Mouse (Mus musculus) forebrain, embryonic 14.5 days (tissue): ENCODE results near the gene Ttc25. TPM values are rescaled to one million over a fixed set of nuclear protein-coding genes. Genes with fewer than 3 reads are reported as not detected.

Experiments
- ATAC-seq: fragments of 200-750 bp; cut with Nextera tagmentation; 2 replicates; pipeline ENCODE4 v1.8.0; 2017; ENCODE audit warnings: mild to moderate bottlenecking, moderate library complexity
- DNase-seq: peaks from one replicate; pipeline ENCODE4 v3.0.0-alpha.2; 2015; ENCODE audit warnings: low spot score
- H3K27ac ChIP-seq: fragments of 300-500 bp; sonication (generic); 2 replicates; pipeline ENCODE4 v1.5.1; 2014; ENCODE audit warnings: low read depth, mild to moderate bottlenecking, control low read depth, low read length, moderate library complexity
- H3K27me3 ChIP-seq: fragments of 300-500 bp; sonication (generic); replicated peaks from 2 replicates; pipeline ENCODE4 v1.6.1; 2014; ENCODE audit warnings: low read length, control low read depth, mixed read lengths; ENCODE audit not compliant: control insufficient read depth, insufficient read depth
- H3K36me3 ChIP-seq: fragments of 300-500 bp; sonication (generic); 2 replicates; pipeline ENCODE4 v1.6.1; 2014; ENCODE audit warnings: low read length, control low read depth; ENCODE audit not compliant: control insufficient read depth, insufficient read depth
- H3K4me1 ChIP-seq: fragments of 300-500 bp; sonication (generic); 2 replicates; pipeline ENCODE4 v1.6.1; 2014; ENCODE audit warnings: antibody characterized with exemption, low read length, control low read depth; ENCODE audit not compliant: control insufficient read depth, insufficient read depth
- H3K4me2 ChIP-seq: fragments of 300-500 bp; sonication (generic); 2 replicates; pipeline ENCODE4 v1.6.1; 2014; ENCODE audit warnings: mild to moderate bottlenecking, control low read depth, low read length
- H3K4me3 ChIP-seq: fragments of 300-500 bp; sonication (generic); 2 replicates; pipeline ENCODE4 v1.5.1; 2014; ENCODE audit warnings: low read depth, low read length, control low read depth
- H3K9ac ChIP-seq: fragments of 300-500 bp; sonication (generic); 2 replicates; pipeline ENCODE4 v1.6.1; 2014; ENCODE audit warnings: mild to moderate bottlenecking, low read length, control low read depth, moderate library complexity
- H3K9me3 ChIP-seq: fragments of 300-500 bp; sonication (generic); replicated peaks from 2 replicates; pipeline ENCODE4 v1.6.1; 2016; ENCODE audit warnings: low read length, control low read depth, mixed read lengths; ENCODE audit not compliant: control insufficient read depth
- WGBS: fragments of 180-500 bp; shearing (Covaris S2); extraction: QIAGEN DNeasy Blood & Tissue Kit; methylation state at CpG from one replicate; pipeline ENCODE4 v1.1.7; 2014; 5-methylcytosine and 5-hydroxymethylcytosine counted together
- polyA plus RNA-seq: library from polyadenylated mRNA; unstranded; fragments of >200 nt; fragmentation: Nextera tagmentation; extraction: Ambion mirVana; gene quantifications from 2 replicates; pipeline ENCODE4 v1.2.1, GENCODE M21; 2014

Ttc25 gene
- polyA plus RNA-seq, 1 experiment from 2014 or later = 1.7 TPM

GRCm38 (mm10) chr11:100619485-100619975 lies 74.1 kb downstream of the Ttc25 start:
- Histone ChIP-seq H3K4me3 (peak overlapping the region; percentile 91), H3K4me2 (peak overlapping the region; percentile 91), H3K9me3 (no peaks in the 10 kb centered on the region), H3K4me1 (peaks cover 20% of the 10 kb centered on the region), H3K27me3 (no peaks in the 10 kb centered on the region), H3K36me3 (peaks cover 9% of the 10 kb centered on the region; the same call in 1 of the 2 replicates), H3K27ac (peak overlapping the region; percentile 91), H3K9ac (peak overlapping the region; percentile 91)
- 0% methylated on average over 40 of the region's 40 CpGs for WGBS
- ATAC-seq (peak; percentile 98), DNase-seq (peak; percentile 99)

GRCm38 (mm10) chr11:100619982-100620381 lies 74.6 kb downstream of the Ttc25 start, which contains the start of gene Dnajc7:
Gene Dnajc7, minus strand, starts transcription at chr11:100620168.
- Histone ChIP-seq H3K27me3 (no peaks in the 10 kb centered on the region), H3K9me3 (no peaks in the 10 kb centered on the region), H3K4me2 (peak within 1 kb of the TSS; percentile 91), H3K36me3 (peaks cover 13% of the 10 kb centered on the region; the same call in 1 of the 2 replicates), H3K4me3 (peak within 1 kb of the TSS; percentile 91), H3K4me1 (peaks cover 20% of the 10 kb centered on the region), H3K27ac (peak within 1 kb of the TSS; percentile 91), H3K9ac (peak within 1 kb of the TSS; percentile 91)
- WGBS = 3% methylated on average over 11 of the region's 11 CpGs
- ATAC-seq (no peak; the same call in 1 of the 2 replicates), DNase-seq (no peak)

Other genes with a start within 250 kb of the Ttc25 start
- 1,289 and 1,493 TPM in 2 replicates for gene Eif1, start 225.7 kb upstream of the Ttc25 start, polyA plus RNA-seq
- 0.43 and 0.93 TPM in 2 replicates for gene Gast, start 211.2 kb upstream of the Ttc25 start, polyA plus RNA-seq
- 55.1 and 81.9 TPM in 2 replicates for gene Hap1, start 189.5 kb upstream of the Ttc25 start, polyA plus RNA-seq
- gene Jup, start 147.8 kb upstream of the Ttc25 start, polyA plus RNA-seq = 33.3 and 50.8 TPM in 2 replicates
- gene P3h4, start 130.8 kb upstream of the Ttc25 start, polyA plus RNA-seq = 14.5 and 16.3 TPM in 2 replicates
- 16.1 and 20.8 TPM in 2 replicates for gene Fkbp10, start 129.9 kb upstream of the Ttc25 start, polyA plus RNA-seq
- gene Nt5c3b, start 103.8 kb upstream of the Ttc25 start, polyA plus RNA-seq = 99.6 and 109 TPM in 2 replicates
- gene Klhl10, start 103.7 kb upstream of the Ttc25 start, polyA plus RNA-seq = 0.59 and 0.71 TPM in 2 replicates
- gene Klhl11, start 72.9 kb upstream of the Ttc25 start, polyA plus RNA-seq = 15.2 and 19.8 TPM in 2 replicates
- 198 and 208 TPM in 2 replicates for gene Acly, start 17.6 kb upstream of the Ttc25 start, polyA plus RNA-seq
- gene Cnp, start 29.3 kb downstream of the Ttc25 start, polyA plus RNA-seq = 22.0 and 25.6 TPM in 2 replicates
- gene Nkiras2, start 73.6 kb downstream of the Ttc25 start, polyA plus RNA-seq = 111 and 122 TPM in 2 replicates
- 77.3 and 82.5 TPM in 2 replicates for gene Dnajc7, start 74.6 kb downstream of the Ttc25 start, polyA plus RNA-seq
- 0.10 TPM in 1 of 2 replicates, not detected in the other for gene Zfp385c, start 146.8 kb downstream of the Ttc25 start, polyA plus RNA-seq
- gene Dhx58, start 158.7 kb downstream of the Ttc25 start, polyA plus RNA-seq = 1.2 and 1.6 TPM in 2 replicates
- gene Kat2a, start 166.9 kb downstream of the Ttc25 start, polyA plus RNA-seq = 32.6 and 47.3 TPM in 2 replicates
- 0.53 TPM in 1 of 2 replicates, not detected in the other for gene Hspb9, start 168.2 kb downstream of the Ttc25 start, polyA plus RNA-seq
- 133 and 142 TPM in 2 replicates for gene Rab5c, start 192.6 kb downstream of the Ttc25 start, polyA plus RNA-seq
- 3.5 and 4.4 TPM in 2 replicates for gene Kcnh4, start 214.3 kb downstream of the Ttc25 start, polyA plus RNA-seq
- gene Hcrt, start 217.3 kb downstream of the Ttc25 start, polyA plus RNA-seq = 0.53 and 1.4 TPM in 2 replicates
- 0.94 and 1.7 TPM in 2 replicates for gene Ghdc, start 225.3 kb downstream of the Ttc25 start, polyA plus RNA-seq